Mouse (Mus musculus) limb, embryonic 11.5 days (tissue): ENCODE data around the gene Fam81a. TPM values are rescaled to one million over a fixed set of nuclear protein-coding genes. Genes with fewer than 3 reads are reported as not detected.

Experiments
- ATAC-seq: fragments of 200-750 bp; cut with Nextera tagmentation; 2 replicates; pipeline ENCODE4 v1.8.0; 2017; ENCODE audit warnings: low read depth; ENCODE audit not compliant: insufficient number of reproducible peaks, low FRiP score, low TSS enrichment
- DNase-seq: peaks from one replicate; pipeline ENCODE4 v3.0.0-alpha.2; 2015; ENCODE audit warnings: low spot score
- H3K27ac ChIP-seq: fragments of 300-500 bp; sonication (generic); replicated peaks from 2 replicates; pipeline ENCODE4 v1.5.1; 2014; ENCODE audit warnings: low read depth, mild to moderate bottlenecking, low read length
- H3K27me3 ChIP-seq: fragments of 300-500 bp; sonication (generic); 2 replicates; pipeline ENCODE4 v1.6.1; 2014; ENCODE audit warnings: mild to moderate bottlenecking, low read length, mixed read lengths; ENCODE audit not compliant: control insufficient read depth, insufficient read depth
- H3K36me3 ChIP-seq: fragments of 300-500 bp; sonication (generic); 2 replicates; pipeline ENCODE4 v1.6.1; 2014; ENCODE audit warnings: mild to moderate bottlenecking, low read length, moderate library complexity, mixed read lengths; ENCODE audit not compliant: control insufficient read depth, insufficient read depth
- H3K4me1 ChIP-seq: fragments of 300-500 bp; sonication (generic); 2 replicates; pipeline ENCODE4 v1.6.1; 2014; ENCODE audit warnings: low read length, mixed read lengths; ENCODE audit not compliant: control insufficient read depth, insufficient read depth
- H3K4me2 ChIP-seq: fragments of 300-500 bp; sonication (generic); 2 replicates; pipeline ENCODE4 v1.6.1; 2014; ENCODE audit warnings: low read depth, mild to moderate bottlenecking, moderate library complexity; ENCODE audit not compliant: severe bottlenecking
- H3K4me3 ChIP-seq: fragments of 300-500 bp; sonication (generic); 2 replicates; pipeline ENCODE4 v1.5.1; 2014; ENCODE audit warnings: low read depth, low read length
- H3K9ac ChIP-seq: fragments of 300-500 bp; sonication (generic); 2 replicates; pipeline ENCODE4 v1.6.1; 2014; ENCODE audit warnings: mild to moderate bottlenecking, low read length
- H3K9me3 ChIP-seq: fragments of 300-500 bp; sonication (generic); 2 replicates; pipeline ENCODE4 v1.6.1; 2016; ENCODE audit warnings: low read length; ENCODE audit not compliant: control insufficient read depth
- WGBS: fragments of 180-500 bp; shearing (Covaris S2); extraction: QIAGEN DNeasy Blood & Tissue Kit; methylation state at CpG from one replicate; pipeline ENCODE4 v1.1.7; 2014; 5-methylcytosine and 5-hydroxymethylcytosine counted together
- polyA plus RNA-seq: library from polyadenylated mRNA; unstranded; fragments of >200 nt; fragmentation: Nextera tagmentation; extraction: Ambion mirVana; gene quantifications from 2 replicates; pipeline ENCODE4 v1.2.1, GENCODE M21; 2014

The Fam81a gene
- 1.7 and 2.3 TPM in 2 replicates for polyA plus RNA-seq

DNA sequence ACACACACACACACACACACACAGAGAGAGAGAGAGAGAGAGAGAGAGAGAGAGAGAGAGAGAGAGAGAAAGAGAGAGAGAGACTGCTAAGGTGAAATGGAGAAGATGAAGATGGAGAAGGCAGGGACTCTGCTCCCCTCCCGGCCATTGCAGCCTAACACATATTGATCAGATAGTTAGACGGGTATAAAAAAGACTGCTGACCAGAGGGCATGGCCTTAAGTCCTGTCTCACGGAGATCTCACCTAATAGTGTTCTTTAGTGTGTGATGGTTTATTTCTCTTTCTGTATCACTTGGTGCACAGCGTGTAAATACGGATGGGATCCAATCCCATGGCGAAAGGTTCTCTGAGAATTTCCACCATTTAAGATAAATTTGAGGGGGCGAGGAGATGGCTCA lies at the start of gene Fam81a:
Fam81a (minus strand) TSS at position 101 of the 400 bp plus-strand sequence.
- peak within 1 kb of the TSS; percentile 97 for H3K4me2 ChIP-seq
- H3K4me3 ChIP-seq = peak within 1 kb of the TSS; percentile 55
- peaks cover 15% of the 10 kb centered on the region for H3K27me3 ChIP-seq
- no peak within 1 kb of the TSS for H3K27ac ChIP-seq
- DNase-seq = no peak
- H3K4me1 ChIP-seq = peaks cover 13% of the 10 kb centered on the region; the same call in 1 of the 2 replicates
- peak within 1 kb of the TSS; percentile 52 for H3K9ac ChIP-seq
- ATAC-seq = no peak
- H3K36me3 ChIP-seq = no peaks in the 10 kb centered on the region
- WGBS = 74% methylated on average over 7 of the region's 7 CpGs
- H3K9me3 ChIP-seq = no peaks in the 10 kb centered on the region

DNA sequence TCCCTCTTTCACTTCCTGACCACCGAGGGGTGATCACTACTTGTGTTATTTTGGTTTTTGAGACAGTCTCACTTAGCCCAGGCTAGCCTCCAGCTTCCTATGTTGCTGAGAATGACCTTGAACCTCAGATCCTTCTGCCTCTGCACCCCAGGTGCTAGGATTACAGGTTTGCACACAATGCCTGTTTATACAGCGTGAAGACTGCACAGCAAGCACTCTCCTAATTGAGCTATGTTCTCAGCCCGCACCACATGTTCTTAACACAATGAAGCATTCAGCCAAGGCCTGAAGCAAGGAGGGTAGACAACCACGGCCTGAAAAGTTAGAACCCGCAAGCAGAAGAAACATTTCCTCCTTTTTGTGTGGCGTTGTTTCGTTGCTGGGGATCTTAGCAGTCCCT lies 40.3 kb upstream of the Fam81a start:
- Histone ChIP-seq H3K4me3 (no peak overlapping the region), H3K4me1 (peaks cover 2% of the 10 kb centered on the region; the same call in 1 of the 2 replicates), H3K9ac (no peak overlapping the region), H3K27me3 (no peaks in the 10 kb centered on the region), H3K4me2 (no peak overlapping the region), H3K27ac (no peak overlapping the region), H3K36me3 (no peaks in the 10 kb centered on the region), H3K9me3 (no peaks in the 10 kb centered on the region)
- WGBS = 61% methylated on average over 7 of the region's 7 CpGs
- DNase-seq (no peak), ATAC-seq (no peak)

DNA sequence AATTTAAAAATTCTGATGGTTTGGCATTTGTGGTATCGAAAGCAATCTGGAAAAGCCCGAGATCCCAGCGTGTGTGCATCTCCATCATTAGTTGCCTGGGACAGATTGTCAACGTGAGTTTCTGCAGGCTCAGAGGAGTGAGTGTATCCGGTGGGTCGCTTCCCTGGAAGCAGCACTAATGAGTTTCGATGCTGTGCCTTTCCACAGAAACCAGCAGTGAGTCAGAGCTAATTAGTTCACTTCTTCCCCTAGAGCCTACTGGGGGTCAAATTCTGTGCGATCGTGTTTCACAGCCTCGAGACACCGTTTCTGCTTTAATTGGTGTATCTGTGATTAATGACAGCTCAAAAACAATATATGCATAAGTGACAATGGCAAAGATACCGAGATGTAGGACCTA lies 39.4 kb upstream of the Fam81a start:
- WGBS = 41% methylated on average over 12 of the region's 12 CpGs
- no peaks in the 10 kb centered on the region for H3K9me3 ChIP-seq
- H3K4me3 ChIP-seq = no peak overlapping the region
- peaks cover 2% of the 10 kb centered on the region; the same call in 1 of the 2 replicates for H3K4me1 ChIP-seq
- no peaks in the 10 kb centered on the region for H3K36me3 ChIP-seq
- ATAC-seq (no peak), DNase-seq (no peak)
- no peak overlapping the region for H3K27ac ChIP-seq
- H3K27me3 ChIP-seq = no peaks in the 10 kb centered on the region
- no peak overlapping the region for H3K9ac ChIP-seq
- no peak overlapping the region for H3K4me2 ChIP-seq

DNA sequence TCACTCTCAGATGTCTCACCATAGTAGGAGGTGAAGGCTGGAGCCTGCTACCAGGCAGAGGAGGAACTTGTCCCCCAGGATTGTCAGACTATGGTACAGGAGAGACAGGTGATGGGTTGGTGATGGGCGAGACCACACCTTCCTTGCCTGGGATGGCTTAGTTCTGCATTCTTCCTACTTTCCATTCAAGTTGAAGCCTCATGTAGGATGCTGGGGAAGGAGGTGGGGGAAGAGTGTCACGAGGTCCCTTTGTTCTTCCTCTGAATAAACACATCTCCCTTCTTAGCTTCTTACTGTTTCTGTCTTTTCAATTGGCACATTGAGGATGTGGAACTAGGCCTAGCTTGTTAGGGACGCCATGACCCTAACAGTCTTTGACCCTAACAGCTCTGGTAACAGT lies 33.9 kb upstream of the Fam81a start:
- WGBS = 84% methylated on average over 3 of the region's 3 CpGs
- Histone ChIP-seq H3K9ac (no peak overlapping the region), H3K27me3 (no peaks in the 10 kb centered on the region), H3K4me3 (no peak overlapping the region), H3K9me3 (no peaks in the 10 kb centered on the region), H3K36me3 (no peaks in the 10 kb centered on the region), H3K4me2 (no peak overlapping the region), H3K4me1 (peaks cover 11% of the 10 kb centered on the region), H3K27ac (no peak overlapping the region)
- ATAC-seq = no peak
- no peak for DNase-seq

DNA sequence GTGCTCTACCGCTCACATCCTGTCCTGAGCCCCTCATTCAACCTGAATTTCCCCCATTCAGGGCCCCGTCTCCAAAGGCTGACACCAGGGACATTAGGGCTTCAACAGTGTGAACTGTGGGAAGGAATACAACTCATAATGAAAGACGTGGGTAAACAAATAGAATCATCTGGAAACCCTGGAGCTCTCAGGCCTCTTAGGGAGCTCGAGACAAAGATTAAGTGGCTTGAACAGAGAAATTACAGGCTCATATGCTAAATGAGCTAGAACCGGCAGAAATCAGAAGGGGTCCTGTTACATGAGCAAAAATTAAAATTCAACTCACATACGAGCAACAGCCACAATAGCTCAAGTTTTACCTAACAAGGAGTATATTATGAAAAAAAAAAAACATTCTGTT lies 32.5 kb upstream of the Fam81a start:
- DNase-seq (no peak), ATAC-seq (no peak)
- Histone ChIP-seq H3K4me1 (peaks cover 9% of the 10 kb centered on the region; the same call in 1 of the 2 replicates), H3K36me3 (no peaks in the 10 kb centered on the region), H3K27me3 (no peaks in the 10 kb centered on the region), H3K4me2 (no peak overlapping the region), H3K4me3 (no peak overlapping the region), H3K9ac (no peak overlapping the region), H3K9me3 (no peaks in the 10 kb centered on the region), H3K27ac (no peak overlapping the region)
- WGBS = 46% methylated on average over 6 of the region's 6 CpGs

DNA sequence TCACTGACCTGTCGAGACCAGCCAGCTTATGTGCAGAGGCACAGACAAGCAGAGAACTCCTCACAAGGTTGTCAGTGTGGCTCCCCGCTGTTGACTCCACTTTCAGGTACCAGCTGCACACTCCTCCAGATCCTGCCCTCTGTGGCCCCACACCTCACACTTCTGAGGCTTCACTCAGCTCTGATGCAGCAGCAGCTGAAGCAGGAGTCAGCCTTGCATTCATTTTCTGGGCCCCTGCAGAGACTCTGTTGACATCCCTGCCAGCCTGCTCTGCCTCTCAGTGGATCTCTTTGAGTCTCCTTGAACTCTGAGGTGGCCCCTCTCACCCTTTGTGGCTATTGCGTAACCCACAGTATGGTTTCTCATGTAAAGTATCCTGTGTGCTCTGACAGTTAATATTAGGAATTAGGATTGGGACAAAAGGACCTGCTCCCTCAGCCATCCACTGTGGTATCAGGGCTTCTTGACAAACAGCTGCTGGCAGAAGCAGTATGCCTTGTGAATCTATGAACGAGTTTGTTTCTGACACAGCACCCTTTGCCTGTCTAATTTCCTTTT lies 32.0 kb upstream of the Fam81a start:
- no peaks in the 10 kb centered on the region for H3K27me3 ChIP-seq
- no peak overlapping the region for H3K9ac ChIP-seq
- ATAC-seq = no peak
- no peaks in the 10 kb centered on the region for H3K36me3 ChIP-seq
- peaks cover 9% of the 10 kb centered on the region; the same call in 1 of the 2 replicates for H3K4me1 ChIP-seq
- no peak for DNase-seq
- H3K4me2 ChIP-seq = no peak overlapping the region
- no peak overlapping the region for H3K4me3 ChIP-seq
- 68% methylated on average over 4 of the region's 4 CpGs for WGBS
- H3K9me3 ChIP-seq = no peaks in the 10 kb centered on the region
- H3K27ac ChIP-seq = no peak overlapping the region

DNA sequence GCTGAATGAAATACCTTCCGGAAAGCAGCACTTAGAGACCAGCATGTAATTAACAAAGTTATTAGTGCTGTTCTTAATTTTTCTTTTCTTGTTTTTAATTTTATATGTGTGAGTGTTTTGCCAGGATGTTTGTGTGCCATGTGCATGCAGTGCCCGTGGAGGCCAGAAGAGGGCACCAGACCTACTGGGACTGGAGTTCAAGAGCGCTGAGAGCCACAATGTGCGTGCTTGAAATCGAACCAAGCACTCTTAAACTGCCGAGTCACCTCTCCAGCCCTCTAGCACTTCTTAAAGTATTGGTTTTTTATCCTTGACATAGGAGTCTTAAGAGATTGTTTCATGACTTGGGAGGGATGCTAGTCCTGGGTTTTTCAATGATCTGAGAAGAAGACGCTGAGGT lies 26.6 kb upstream of the Fam81a start:
- Histone ChIP-seq H3K27ac (no peak overlapping the region), H3K4me3 (no peak overlapping the region), H3K9me3 (no peaks in the 10 kb centered on the region), H3K9ac (no peak overlapping the region), H3K27me3 (no peaks in the 10 kb centered on the region), H3K4me2 (no peak overlapping the region), H3K4me1 (no peaks in the 10 kb centered on the region; the same call in 1 of the 2 replicates), H3K36me3 (no peaks in the 10 kb centered on the region)
- ATAC-seq = no peak
- peak; percentile 32 for DNase-seq
- 86% methylated on average over 7 of the region's 7 CpGs for WGBS

DNA sequence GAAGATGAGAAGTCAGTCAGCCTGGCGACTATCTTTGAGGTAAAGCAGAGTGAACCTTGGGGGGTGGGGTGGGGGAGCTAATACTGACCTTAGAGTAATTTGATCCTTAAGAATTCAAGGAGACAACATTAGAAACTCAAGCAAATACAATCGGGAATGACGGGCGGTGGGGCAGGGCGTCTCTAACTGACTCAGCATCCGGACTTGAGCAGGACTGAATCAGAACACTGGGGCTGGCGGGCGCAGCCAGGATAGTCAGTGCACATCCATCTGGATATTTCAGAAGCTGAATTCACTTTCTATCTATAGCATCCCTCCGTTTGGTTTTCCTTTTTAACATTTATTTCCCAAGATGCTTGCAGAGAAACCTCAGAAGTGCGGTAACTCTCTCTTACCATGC lies 17.7 kb upstream of the Fam81a start:
- H3K4me3 ChIP-seq = no peak overlapping the region
- no peaks in the 10 kb centered on the region for H3K9me3 ChIP-seq
- no peaks in the 10 kb centered on the region for H3K36me3 ChIP-seq
- H3K9ac ChIP-seq = no peak overlapping the region
- H3K4me2 ChIP-seq = no peak overlapping the region
- H3K27me3 ChIP-seq = no peaks in the 10 kb centered on the region
- no peak overlapping the region for H3K27ac ChIP-seq
- no peak for DNase-seq
- ATAC-seq = no peak
- WGBS = 81% methylated on average over 10 of the region's 10 CpGs
- no peaks in the 10 kb centered on the region for H3K4me1 ChIP-seq

DNA sequence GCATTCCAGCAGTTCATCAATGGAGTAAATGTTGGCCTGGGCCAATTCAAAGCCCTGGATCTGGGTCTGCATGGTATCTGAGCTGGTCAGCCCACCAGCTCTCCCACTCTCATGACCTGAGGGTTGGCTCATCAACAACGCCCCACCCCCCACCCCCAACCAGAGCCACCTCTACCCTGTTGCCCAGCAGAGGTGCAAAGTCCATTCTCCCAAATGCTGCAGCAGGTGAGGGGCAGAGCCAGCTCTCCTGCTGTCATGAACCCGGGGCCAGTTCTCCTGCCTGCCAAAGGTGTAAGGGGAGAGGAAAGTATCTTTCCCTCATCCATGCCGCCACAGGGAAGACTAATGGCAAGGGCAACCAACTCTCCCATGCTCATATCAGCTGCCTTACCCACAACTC lies 5.3 kb upstream of the Fam81a start:
- Histone ChIP-seq H3K9ac (no peak overlapping the region), H3K4me1 (no peaks in the 10 kb centered on the region), H3K36me3 (no peaks in the 10 kb centered on the region), H3K9me3 (no peaks in the 10 kb centered on the region), H3K4me2 (no peak overlapping the region), H3K27me3 (no peaks in the 10 kb centered on the region), H3K27ac (no peak overlapping the region), H3K4me3 (no peak overlapping the region)
- ATAC-seq (no peak), DNase-seq (no peak)
- 60% methylated on average over 3 of the region's 3 CpGs for WGBS
